Mouse (Mus musculus): ENCODE results near the gene Tmem53.

Gene Tmem53

DNA sequence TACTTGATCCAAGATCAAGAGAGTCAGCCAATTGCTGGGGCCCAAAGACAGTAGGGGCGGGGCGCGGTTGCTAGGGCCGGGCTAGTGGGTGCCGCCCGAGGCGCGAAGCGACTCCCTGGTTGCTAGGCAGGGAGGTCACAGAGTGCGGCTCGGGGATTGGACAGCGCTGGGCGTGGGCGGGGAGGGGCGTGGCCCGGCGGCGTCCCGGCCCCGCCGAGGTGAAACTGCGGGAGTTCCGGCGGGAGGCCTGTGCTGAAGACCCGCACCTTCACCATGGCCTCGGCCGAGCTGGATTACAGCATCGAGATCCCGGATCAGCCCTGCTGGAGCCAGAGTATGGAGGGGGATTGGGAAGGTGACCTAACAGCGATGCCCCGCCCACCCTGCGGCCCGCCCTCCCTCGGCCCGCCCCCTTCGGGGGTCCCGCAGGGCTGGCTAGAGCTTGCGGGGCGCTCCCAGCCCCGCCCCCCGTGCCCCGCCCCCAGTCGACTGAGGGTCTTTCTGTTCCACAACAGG is at the start of gene Tmem53, which contains the start of gene Armh1:
TSS of gene Tmem53 (plus strand) at position 151 of the 516 bp plus-strand sequence.
TSS of gene Armh1 (minus strand) at position 325 of the 516 bp plus-strand sequence.
- DNase-seq (ENCODE audit: low spot score): peak; percentile 91

GRCm38 (mm10) chr4:117202046-117202991 is 49.4 kb upstream of the Tmem53 start:
- DNase-seq (ENCODE audit: low spot score): peak; percentile 65

DNA sequence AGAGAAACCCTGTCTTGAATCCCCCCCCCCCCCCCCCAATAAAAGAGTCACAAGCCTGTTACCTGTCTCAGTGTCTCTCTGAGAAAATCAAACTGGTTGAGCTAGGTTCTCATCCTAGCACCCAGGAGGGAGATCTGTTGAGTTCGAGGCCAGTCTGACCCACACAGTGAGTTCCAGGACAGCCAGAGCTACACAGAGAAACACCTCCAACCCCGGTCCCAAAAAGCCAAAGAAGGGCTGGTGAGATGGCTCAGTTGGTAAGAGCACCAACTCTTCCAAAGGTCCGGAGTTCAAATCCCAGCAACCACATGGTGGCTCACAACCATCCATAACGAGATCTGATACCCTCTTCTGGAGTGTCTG is 48.8 kb upstream of the Tmem53 start:
- no peak for DNase-seq (ENCODE audit: low spot score)

- DNase-seq (ENCODE audit: low spot score): no peak
Measured at GRCm38 (mm10) chr4:117209592-117209991, 42.2 kb upstream of the Tmem53 start.

DNA sequence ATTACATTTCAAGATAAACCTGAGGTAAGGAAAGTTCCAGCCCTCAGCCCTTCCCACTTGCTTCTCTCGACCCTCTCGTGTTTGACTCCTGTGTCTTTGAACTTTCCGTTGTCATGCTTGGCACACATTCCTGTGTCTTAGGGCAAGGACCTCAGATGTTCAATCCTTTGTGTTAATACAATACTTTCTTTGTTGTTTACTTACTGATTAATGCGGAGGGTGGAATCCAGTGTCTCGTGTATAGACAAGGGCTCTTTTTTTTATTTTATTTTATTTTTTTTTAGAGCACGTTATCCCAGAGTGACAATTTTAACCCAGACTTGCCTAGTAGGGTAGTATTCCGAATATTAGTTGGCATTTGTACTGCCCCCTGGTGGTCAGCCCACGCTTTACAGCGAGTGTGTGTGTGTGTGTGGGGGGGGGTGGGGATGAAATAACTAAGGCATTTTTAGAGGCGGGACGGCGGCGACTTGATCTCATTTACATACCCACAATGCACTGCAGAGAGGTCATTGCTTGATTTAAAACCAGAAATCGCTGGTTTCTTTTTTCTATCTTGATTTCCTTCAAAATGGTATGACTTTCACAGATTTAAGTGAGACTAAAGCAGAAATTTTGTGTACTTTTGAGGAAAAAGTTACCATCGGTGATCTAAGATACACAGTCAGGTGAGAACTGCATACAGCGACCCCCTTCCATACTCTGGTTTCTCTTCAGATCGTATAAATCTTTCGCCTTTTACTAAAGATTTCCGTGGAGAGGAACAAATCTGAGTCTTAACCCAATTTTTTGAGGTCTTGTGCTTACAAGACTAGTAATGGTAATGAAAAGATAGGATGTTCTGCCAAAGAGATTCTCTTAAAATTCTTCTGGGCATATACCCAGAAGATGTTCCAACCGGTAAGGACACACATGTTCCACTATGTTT is 41.3 kb upstream of the Tmem53 start:
- peak; percentile 80 for DNase-seq (ENCODE audit: low spot score)

- DNase-seq (ENCODE audit: low spot score): no peak
Measured at GRCm38 (mm10) chr4:117214250-117214649, 37.5 kb upstream of the Tmem53 start.

DNA sequence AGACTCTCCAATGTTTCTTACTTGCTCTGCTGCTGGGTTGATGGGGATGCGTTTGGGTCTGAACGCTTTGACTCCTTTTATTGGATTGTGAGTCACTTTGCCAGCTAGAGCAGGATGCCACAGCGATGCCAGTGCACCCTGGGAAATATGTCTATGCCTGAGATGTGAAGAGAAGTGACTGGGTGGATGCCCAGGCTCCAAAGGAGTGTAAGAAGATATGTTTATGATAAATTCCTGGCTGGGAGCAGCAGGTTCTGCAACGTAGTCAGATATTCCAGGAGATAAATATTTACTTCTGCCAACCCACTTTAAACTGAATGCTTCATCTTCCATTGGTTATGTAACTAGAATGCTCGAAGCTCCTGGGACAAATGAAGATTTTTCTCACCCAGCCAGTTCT is 34.7 kb upstream of the Tmem53 start:
- no peak for DNase-seq (ENCODE audit: low spot score)

GRCm38 (mm10) chr4:117218517-117219219 is 33.1 kb upstream of the Tmem53 start:
- DNase-seq (ENCODE audit: low spot score): peak; percentile 67

- no peak for DNase-seq (ENCODE audit: low spot score)
Measured at GRCm38 (mm10) chr4:117220741-117221515, 30.8 kb upstream of the Tmem53 start.

DNA sequence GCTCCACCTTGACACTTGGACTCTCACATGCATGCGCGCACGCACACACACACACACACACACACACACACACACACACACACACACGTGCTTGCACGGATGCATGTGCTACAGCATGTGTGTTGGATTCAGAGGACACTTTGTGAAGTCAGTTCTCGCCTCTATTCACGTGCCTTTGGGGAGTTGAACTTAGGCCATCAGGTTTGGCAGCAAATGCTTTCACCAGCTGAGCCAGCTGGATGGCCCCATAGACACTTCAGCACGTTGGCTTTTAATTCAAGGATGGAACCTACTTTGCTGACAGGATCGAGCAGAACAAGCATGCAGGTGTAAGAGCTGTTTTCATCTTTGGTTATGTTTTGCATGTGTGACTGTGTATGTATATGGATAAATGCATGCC is 29.9 kb upstream of the Tmem53 start:
- DNase-seq (ENCODE audit: low spot score): peak; percentile 46

- no peak for DNase-seq (ENCODE audit: low spot score)
Measured at GRCm38 (mm10) chr4:117223001-117223400, 28.8 kb upstream of the Tmem53 start.

DNA sequence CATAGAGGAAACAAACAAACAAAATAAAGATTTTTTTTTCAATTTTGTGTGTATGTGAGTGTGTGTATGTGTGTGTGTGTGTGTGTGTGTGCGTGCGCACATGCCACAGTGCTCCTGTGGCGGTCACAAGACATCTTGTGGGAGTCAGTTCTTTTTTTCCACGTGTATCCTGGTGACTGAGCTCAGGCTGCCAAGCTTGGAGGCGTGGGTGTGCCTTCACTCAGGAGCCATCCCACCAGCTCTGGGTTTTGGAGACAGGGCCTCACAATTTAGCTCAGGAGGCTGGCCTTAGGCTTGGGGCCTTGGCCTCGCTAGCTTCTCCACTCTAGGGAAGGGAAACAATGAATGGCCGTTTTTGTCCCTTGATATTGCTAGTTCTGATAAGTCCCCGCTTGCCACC is 27.6 kb upstream of the Tmem53 start:
- DNase-seq (ENCODE audit: low spot score): no peak

- no peak for DNase-seq (ENCODE audit: low spot score)
Measured at GRCm38 (mm10) chr4:117225250-117225649, 26.5 kb upstream of the Tmem53 start.

DNA sequence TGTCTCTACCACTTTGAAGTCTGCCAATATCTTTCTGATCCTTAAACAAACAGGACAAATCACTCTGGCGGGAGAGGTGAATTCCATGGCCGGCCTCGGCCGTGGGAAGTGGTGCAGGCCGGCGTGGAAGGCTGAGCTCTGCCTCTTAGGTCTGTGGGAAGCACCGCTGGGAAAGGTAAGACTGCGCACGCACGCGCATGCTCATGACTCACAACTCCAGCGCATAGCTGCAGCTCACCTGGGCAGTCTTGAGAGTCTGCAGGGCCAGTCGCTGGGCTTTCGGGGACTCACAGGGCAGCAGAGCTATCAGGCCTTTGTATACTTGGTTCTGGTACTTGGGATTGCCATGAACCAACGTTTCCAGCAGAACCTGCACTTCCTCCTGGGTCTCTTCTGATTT is 22.2 kb upstream of the Tmem53 start:
- DNase-seq (ENCODE audit: low spot score): no peak

GRCm38 (mm10) chr4:117230331-117230730 is 21.4 kb upstream of the Tmem53 start:
- no peak for DNase-seq (ENCODE audit: low spot score)

DNA sequence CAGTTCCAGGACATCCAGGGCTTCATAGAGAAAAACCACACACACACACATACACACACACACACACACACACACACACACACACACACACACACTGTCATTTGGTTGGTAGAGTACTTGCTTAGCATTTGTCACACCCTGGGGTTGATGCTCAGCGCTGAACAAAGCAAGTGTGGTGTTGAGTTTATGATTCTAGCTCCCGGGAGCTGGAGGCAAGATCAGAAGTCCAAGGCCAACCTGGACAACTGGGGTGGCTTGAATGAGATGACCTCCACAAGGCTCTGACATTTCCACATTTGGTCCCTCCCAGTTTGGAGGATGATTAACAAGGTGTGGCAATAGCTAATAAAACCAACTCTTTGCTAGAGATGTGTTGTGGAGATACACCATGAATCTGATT is 20.5 kb upstream of the Tmem53 start:
- DNase-seq (ENCODE audit: low spot score): no peak

- no peak for DNase-seq (ENCODE audit: low spot score)
Measured at GRCm38 (mm10) chr4:117234166-117234741, 17.5 kb upstream of the Tmem53 start.

GRCm38 (mm10) chr4:117235822-117236221 is 15.9 kb upstream of the Tmem53 start:
- DNase-seq (ENCODE audit: low spot score): no peak

DNA sequence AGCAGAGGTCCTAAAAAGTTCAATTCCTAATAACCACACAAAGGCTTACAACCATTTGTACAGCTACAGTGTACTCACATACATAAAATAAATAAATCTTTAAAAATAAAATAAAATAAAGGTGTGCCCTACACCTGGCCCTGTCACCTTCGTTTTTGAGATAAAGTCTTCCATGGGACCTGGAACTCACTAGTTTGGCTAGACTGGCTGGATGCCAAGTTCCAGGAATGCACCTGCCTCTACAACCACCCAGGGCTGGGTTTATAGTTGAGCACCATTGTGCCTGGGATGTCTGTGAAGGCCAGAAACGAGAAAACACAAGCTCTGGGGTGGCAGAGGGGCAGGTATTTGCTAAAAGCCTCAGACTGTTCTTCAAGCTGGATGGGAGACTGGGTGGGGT is 12.6 kb upstream of the Tmem53 start:
- no peak for DNase-seq (ENCODE audit: low spot score)

DNA sequence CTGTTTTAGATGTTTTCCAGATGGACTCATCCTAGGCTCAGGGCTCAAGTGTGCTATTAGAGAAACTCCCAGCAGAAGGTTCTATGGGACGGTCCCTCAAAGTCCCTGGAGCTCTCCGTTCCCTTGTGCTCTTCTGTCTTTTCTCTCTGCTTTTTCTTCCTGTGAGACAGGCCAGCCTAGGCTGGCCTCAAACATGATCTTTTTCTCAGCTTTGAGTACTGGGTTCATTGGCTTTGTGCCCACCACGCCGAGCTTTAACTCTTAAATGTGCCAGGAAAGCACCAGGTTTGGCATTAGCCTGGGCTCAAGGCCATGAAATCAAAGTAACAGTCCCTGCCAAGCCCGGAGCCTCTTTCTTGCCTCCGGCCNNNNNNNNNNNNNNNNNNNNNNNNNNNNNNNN is 10.9 kb upstream of the Tmem53 start:
- DNase-seq (ENCODE audit: low spot score): peak; percentile 29

DNA sequence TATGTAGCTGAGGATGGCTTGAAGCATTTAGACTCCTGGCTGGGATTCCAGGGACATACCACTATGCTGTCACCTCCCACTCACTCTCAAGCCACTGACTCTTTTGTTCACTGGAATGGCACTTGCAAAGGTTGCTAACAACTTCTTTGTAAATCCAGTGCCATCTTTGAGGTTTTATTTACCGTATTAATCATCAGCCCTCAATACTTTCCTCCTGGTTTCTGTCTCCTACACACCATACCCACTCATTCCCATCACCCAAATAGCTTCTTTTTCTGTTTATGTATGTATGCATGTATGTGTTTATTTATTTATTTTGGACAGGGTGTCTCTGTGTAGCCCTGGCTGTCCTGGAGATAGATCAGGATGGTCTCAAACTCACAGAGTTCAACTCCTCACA is 769 bp upstream of the Tmem53 start:
- DNase-seq (ENCODE audit: low spot score): no peak

Measured in adipocyte (in vitro differentiated cells).